Mouse (Mus musculus) hindbrain, embryonic 11.5 days (tissue): ENCODE measurements at regions not wholly inside any gene's neighbourhood (a gene's known extent, or its start where the extent isn't known, plus 50 kb on each side); places are given as distances from the start of the nearest gene placed in this dataset.
"Not testable (repeated sequence)": the region's sequence is repeated elsewhere in the genome, so short reads cannot be mapped to it uniquely, and the experiment has no call there.

Experiments used
- ATAC-seq: fragments of 200-750 bp; cut with Nextera tagmentation; 2 replicates; pipeline ENCODE4 v1.8.0; 2017; ENCODE audit warnings: mild to moderate bottlenecking, moderate TSS enrichment, moderate library complexity; ENCODE audit not compliant: low FRiP score
- DNase-seq: peaks from one replicate; pipeline ENCODE4 v3.0.0-alpha.2; 2015; ENCODE audit warnings: low spot score
- H3K27ac ChIP-seq: fragments of 300-500 bp; sonication (generic); 2 replicates; pipeline ENCODE4 v1.5.1; 2014; ENCODE audit warnings: mild to moderate bottlenecking, low read depth, low read length
- H3K27me3 ChIP-seq: fragments of 300-500 bp; sonication (generic); 2 replicates; pipeline ENCODE4 v1.6.1; 2014; ENCODE audit warnings: mild to moderate bottlenecking, low read length, moderate library complexity, mixed read lengths; ENCODE audit not compliant: control insufficient read depth, insufficient read depth
- H3K36me3 ChIP-seq: fragments of 300-500 bp; sonication (generic); 2 replicates; pipeline ENCODE4 v1.6.1; 2014; ENCODE audit warnings: mild to moderate bottlenecking, low read length, moderate library complexity, mixed read lengths; ENCODE audit not compliant: control insufficient read depth, insufficient read depth
- H3K4me1 ChIP-seq: fragments of 300-500 bp; sonication (generic); replicated peaks from 2 replicates; pipeline ENCODE4 v1.6.1; 2014; ENCODE audit warnings: low read length, mixed read lengths; ENCODE audit not compliant: control insufficient read depth, insufficient read depth
- H3K4me2 ChIP-seq: fragments of 300-500 bp; sonication (generic); replicated peaks from 2 replicates; pipeline ENCODE4 v1.6.1; 2014; ENCODE audit warnings: mild to moderate bottlenecking, low read depth, low read length
- H3K4me3 ChIP-seq: fragments of 300-500 bp; sonication (generic); 2 replicates; pipeline ENCODE4 v1.5.1; 2014; ENCODE audit warnings: low read depth, low read length
- H3K9ac ChIP-seq: fragments of 300-500 bp; sonication (generic); 2 replicates; pipeline ENCODE4 v1.6.1; 2014; ENCODE audit warnings: low read depth, low read length
- H3K9me3 ChIP-seq: fragments of 300-500 bp; sonication (generic); 2 replicates; pipeline ENCODE4 v1.6.1; 2016; ENCODE audit warnings: low read length; ENCODE audit not compliant: control insufficient read depth
- WGBS: fragments of 180-500 bp; shearing (Covaris S2); extraction: QIAGEN DNeasy Blood & Tissue Kit; methylation state at CpG from one replicate; pipeline ENCODE4 v1.1.7; 2014; 5-methylcytosine and 5-hydroxymethylcytosine counted together

GRCm38 (mm10) chr2:79044804-79045203 is 176.9 kb downstream of the Ube2e3 start:
- not testable (repeated sequence) for H3K4me2 ChIP-seq, H3K9me3 ChIP-seq, H3K4me3 ChIP-seq, H3K9ac ChIP-seq, H3K27me3 ChIP-seq, H3K36me3 ChIP-seq, H3K4me1 ChIP-seq, ATAC-seq, H3K27ac ChIP-seq, DNase-seq
- WGBS = 95% methylated on average over 3 of the region's 3 CpGs

GRCm38 (mm10) chr2:79045508-79045907 is 177.6 kb downstream of the Ube2e3 start:
- Histone ChIP-seq H3K27ac (no peak overlapping the region), H3K4me1 (no peaks in the 10 kb centered on the region), H3K4me3 (no peak overlapping the region), H3K36me3 (no peaks in the 10 kb centered on the region), H3K9me3 (no peaks in the 10 kb centered on the region), H3K27me3 (no peaks in the 10 kb centered on the region), H3K9ac (no peak overlapping the region), H3K4me2 (no peak overlapping the region)
- DNase-seq (no peak), ATAC-seq (no peak)
- 86% methylated on average over 4 of the region's 4 CpGs for WGBS

- Histone ChIP-seq H3K36me3 (no peaks in the 10 kb centered on the region), H3K9me3 (no peaks in the 10 kb centered on the region), H3K4me2 (peak overlapping the region; percentile 22), H3K4me3 (no peak overlapping the region), H3K27ac (peak overlapping the region; percentile 80), H3K4me1 (no peaks in the 10 kb centered on the region), H3K27me3 (no peaks in the 10 kb centered on the region), H3K9ac (peak overlapping the region; percentile 35)
- DNase-seq (peak; percentile 59), ATAC-seq (peak; percentile 88)
- WGBS = 26% methylated on average over 7 of the region's 7 CpGs
These were observed 180.1 kb downstream of the Ube2e3 start for GRCm38 (mm10) chr2:79048020-79048419.

- H3K27me3 ChIP-seq = no peaks in the 10 kb centered on the region
- 89% methylated on average over 5 of the region's 5 CpGs for WGBS
- H3K36me3 ChIP-seq = no peaks in the 10 kb centered on the region
- H3K4me3 ChIP-seq = no peak overlapping the region
- no peak overlapping the region for H3K4me2 ChIP-seq
- no peak for ATAC-seq
- DNase-seq = no peak
- H3K9ac ChIP-seq = no peak overlapping the region
- H3K4me1 ChIP-seq = no peaks in the 10 kb centered on the region
- H3K9me3 ChIP-seq = no peaks in the 10 kb centered on the region
- peak overlapping the region; percentile 80; the same call in 1 of the 2 replicates for H3K27ac ChIP-seq
These were observed 181.0 kb downstream of the Ube2e3 start for GRCm38 (mm10) chr2:79048777-79049537.

GRCm38 (mm10) chr2:79050495-79051046 is 182.6 kb downstream of the Ube2e3 start:
- no peak overlapping the region for H3K27ac ChIP-seq
- H3K4me3 ChIP-seq = no peak overlapping the region
- H3K27me3 ChIP-seq = no peaks in the 10 kb centered on the region
- H3K4me1 ChIP-seq = no peaks in the 10 kb centered on the region
- DNase-seq = no peak
- no peaks in the 10 kb centered on the region for H3K9me3 ChIP-seq
- H3K4me2 ChIP-seq = no peak overlapping the region
- H3K36me3 ChIP-seq = no peaks in the 10 kb centered on the region
- WGBS = 95% methylated on average over 1 of the region's 1 CpGs
- no peak overlapping the region for H3K9ac ChIP-seq
- ATAC-seq = no peak

- no peak overlapping the region for H3K4me2 ChIP-seq
- H3K4me3 ChIP-seq = no peak overlapping the region
- no peaks in the 10 kb centered on the region for H3K4me1 ChIP-seq
- no peaks in the 10 kb centered on the region for H3K27me3 ChIP-seq
- DNase-seq (no peak), ATAC-seq (no peak)
- no peaks in the 10 kb centered on the region for H3K9me3 ChIP-seq
- no peaks in the 10 kb centered on the region for H3K36me3 ChIP-seq
- H3K9ac ChIP-seq = no peak overlapping the region
- 89% methylated on average over 1 of the region's 1 CpGs for WGBS
- H3K27ac ChIP-seq = no peak overlapping the region
These were observed 184.3 kb downstream of the Ube2e3 start for GRCm38 (mm10) chr2:79052226-79052625.

GRCm38 (mm10) chr2:79056138-79056537 is 188.2 kb downstream of the Ube2e3 start:
- Histone ChIP-seq H3K4me3 (no peak overlapping the region), H3K9ac (no peak overlapping the region), H3K4me1 (no peaks in the 10 kb centered on the region), H3K27ac (no peak overlapping the region), H3K9me3 (no peaks in the 10 kb centered on the region), H3K36me3 (no peaks in the 10 kb centered on the region), H3K4me2 (no peak overlapping the region), H3K27me3 (no peaks in the 10 kb centered on the region)
- 67% methylated on average over 2 of the region's 2 CpGs for WGBS
- DNase-seq = no peak
- ATAC-seq = no peak

GRCm38 (mm10) chr2:79059115-79059943 is 191.4 kb downstream of the Ube2e3 start:
- no peaks in the 10 kb centered on the region for H3K9me3 ChIP-seq
- no peaks in the 10 kb centered on the region for H3K36me3 ChIP-seq
- no peaks in the 10 kb centered on the region for H3K27me3 ChIP-seq
- 70% methylated on average over 7 of the region's 7 CpGs for WGBS
- H3K4me2 ChIP-seq = no peak overlapping the region
- no peak overlapping the region for H3K4me3 ChIP-seq
- ATAC-seq (peak; percentile 79), DNase-seq (peak; percentile 31)
- peak overlapping the region; percentile 56 for H3K27ac ChIP-seq
- no peak overlapping the region for H3K9ac ChIP-seq
- no peaks in the 10 kb centered on the region for H3K4me1 ChIP-seq
